Mouse (Mus musculus) cerebellum, postnatal 14 days (tissue): ENCODE measurements around the gene Trim60.
"Not testable (repeated sequence)": the region's sequence is repeated elsewhere in the genome, so short reads cannot be mapped to it uniquely, and the experiment has no call there.

ENCODE experiments used
- DNase-seq, 2 experiments: peaks; one replicate each; pipeline ENCODE4 v3.0.0; 2021; ENCODE audit warnings: mixed read lengths in 2 of 2

The Trim60 gene

GRCm38 (mm10) chr8:65018423-65018822 lies at the start of gene Trim60, which contains the start of gene Trim61:
TSS of gene Trim60 (minus strand) at chr8:65018584.
TSS of gene Trim61 (minus strand) at chr8:65018523.
- no peak for DNase-seq

GRCm38 (mm10) chr8:65067694-65068472 lies 49.5 kb upstream of the Trim60 start:
- no peak for DNase-seq

DNA sequence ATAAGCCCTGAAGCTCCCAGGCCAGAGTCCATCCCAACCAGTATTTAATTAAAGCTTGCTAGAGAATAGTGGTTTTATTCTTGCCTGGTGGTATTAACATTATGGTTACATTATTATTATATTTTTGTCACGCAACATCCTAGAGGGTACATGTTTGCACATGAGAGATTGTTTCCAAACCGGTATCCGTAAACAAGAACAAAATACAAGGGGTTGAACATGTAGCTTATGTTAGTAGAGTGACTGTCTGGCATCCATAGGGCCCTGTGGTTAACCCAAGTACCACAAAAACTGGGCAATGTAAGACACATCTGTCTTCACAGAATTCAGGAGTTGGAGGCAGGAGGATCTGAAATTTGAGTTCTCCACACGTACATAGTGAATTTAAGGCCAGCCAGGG lies 48.6 kb upstream of the Trim60 start:
- no peak for DNase-seq

DNA sequence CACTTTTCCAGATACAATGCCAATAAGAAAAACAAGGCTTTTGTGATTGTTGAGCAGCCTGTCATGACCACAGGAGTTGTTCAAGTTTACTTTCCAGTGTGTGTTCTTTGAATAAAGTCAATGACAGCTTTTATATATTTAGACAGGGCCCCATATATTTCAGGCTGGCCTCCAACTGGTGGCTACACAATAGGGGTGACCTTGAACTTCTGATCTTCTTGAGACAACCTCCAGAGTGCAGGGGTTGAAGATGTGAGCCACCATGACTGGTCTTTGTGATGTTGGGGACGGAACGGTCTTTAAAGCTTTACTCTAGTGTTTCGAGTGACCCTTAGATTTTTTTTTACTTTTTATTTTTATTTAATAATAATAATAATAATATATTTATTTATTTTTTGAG lies 47.2 kb upstream of the Trim60 start:
- no peak for DNase-seq

DNA sequence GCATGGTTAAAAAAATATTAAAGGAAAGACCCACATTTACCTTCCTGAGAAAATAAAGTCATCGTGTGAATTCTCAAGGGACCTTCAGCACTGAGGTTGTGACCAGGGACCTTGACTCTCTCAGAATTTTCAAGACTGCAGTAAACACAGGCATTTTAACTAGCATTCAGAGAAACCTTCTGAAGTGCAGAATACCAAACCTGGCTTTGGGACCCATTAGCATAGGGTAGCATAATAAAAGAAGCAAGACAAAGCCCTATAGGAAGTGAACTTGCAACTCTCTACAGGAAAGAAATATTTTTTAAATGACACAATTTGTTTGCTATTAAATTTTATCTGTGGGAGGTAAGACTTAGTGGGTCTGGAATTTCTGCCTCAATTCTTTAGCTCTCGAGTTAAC lies 45.7 kb upstream of the Trim60 start:
- no peak for DNase-seq

DNA sequence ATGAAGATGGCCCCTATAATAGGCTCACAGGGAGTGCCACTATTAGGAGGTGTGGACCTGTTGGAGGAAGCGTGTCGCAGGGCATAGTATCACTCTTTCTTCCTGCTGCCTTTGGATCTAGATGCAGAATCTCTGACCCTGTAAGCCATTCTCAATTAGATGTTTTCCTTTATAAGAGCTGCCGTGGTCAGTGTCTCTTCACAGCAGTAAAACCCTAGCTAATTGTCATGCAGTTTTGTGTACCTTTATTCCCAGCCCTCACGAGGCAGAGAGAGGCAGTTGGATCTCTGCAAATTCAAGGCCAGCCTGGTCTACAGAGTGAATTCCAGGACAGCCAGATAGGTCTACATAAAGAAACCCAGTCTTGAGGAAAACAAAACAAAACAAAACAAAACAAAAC lies 43.8 kb upstream of the Trim60 start:
- no peak for DNase-seq

DNA sequence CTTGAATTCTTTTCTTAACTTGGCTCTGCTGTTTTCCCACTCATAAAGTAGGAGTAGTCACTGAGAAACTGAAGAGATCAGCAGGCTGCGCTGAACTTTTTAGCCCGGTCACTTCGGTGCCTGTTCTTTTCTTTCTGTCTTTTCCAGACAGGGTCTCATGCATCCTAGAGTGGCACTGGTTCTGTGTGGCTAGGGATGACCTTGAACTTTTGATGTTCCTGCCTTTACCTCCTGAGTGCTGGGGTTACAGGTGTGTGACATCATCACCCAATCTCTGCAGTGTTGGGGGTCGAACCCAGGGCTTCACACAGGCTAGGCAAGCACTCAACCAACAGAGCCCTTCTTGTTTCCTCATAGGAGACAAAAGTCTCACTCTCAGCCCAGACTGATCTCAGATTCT lies 38.3 kb upstream of the Trim60 start:
- no peak for DNase-seq

DNA sequence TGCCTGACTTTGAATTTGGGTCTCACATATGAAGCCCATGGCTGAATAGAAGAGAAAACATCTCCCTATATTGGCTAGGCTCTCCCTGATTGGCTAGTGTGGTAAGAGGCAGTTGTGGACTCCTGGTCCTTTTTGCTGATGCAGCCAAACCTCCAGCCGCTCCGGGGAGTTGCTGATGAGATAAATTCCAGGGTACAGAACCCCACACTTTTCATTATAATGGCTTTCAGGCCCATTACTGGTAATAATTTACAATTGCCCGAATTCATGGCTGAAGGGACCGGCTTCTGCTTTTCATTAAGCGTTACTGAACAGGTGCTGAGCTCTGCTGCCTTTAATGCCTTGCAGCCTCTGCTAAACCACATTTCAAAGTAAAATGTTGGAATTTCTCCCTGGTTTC lies 35.6 kb upstream of the Trim60 start:
- no peak for DNase-seq

DNA sequence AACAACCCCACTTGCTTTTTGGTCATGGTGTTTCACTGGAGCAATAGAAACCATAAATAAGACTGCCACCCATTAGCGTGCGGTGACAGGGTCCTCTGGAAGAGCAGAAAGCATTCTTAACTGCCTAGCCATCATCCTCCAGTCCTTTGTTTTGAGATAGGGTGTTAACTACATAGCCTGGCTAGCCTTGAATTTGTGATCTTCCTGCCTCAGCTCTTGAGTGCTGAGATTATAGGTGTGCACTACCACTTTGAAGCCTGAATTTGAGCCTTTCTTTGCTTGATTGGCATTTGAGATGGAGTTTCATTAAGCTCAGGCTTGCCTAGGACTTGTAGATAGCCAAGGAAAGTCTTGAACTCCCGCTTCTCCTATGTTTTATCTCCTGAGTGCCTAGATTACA lies 35.2 kb upstream of the Trim60 start:
- no peak for DNase-seq

DNA sequence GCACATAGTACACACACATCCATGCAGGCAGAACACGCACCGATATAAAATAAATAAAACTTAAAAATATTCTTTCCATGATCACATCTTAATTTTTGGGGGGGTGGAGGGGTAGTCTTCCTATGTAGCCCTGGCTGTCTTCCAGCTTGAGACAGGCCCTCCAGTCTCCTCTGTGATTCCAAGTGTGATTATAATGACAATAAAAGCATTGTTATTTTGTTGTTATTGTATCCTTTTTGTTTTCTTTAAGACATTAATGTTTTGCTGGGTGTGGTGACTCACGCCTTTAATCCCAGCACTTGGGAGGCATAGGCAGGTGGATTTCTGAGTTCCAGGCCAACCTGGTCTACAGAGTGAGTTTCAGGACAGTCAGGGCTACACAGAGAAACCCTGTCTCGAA lies 29.4 kb upstream of the Trim60 start:
- no peak for DNase-seq

GRCm38 (mm10) chr8:65047193-65047592 lies 28.8 kb upstream of the Trim60 start:
- no peak for DNase-seq

DNA sequence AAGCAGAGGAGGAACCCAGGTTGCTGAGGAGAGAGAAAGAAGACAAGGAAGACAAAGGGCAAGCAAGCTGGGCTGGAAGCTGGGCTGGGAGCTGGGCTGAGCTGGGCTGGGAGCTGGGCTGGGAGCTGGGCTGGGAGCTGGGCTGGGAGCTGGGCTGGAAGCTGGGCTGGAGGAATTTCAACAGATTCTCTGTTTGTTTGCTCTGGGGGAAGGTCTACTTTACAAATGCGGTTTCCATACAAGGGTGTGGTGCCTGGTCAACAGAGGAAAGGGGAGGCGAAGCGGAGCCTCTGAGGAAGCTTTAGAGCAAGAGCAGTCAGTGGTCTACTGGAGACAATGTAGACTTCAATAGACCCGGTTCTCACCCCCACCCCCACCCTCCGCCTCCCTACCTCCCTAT lies 28.2 kb upstream of the Trim60 start:
- no peak for DNase-seq

- peak in 1 of 2 experiments; percentile 11 for DNase-seq
These were observed 18.7 kb upstream of the Trim60 start, which contains the start of gene Apela for GRCm38 (mm10) chr8:65037117-65037533. TSS of gene Apela (minus strand) at chr8:65037336.

DNA sequence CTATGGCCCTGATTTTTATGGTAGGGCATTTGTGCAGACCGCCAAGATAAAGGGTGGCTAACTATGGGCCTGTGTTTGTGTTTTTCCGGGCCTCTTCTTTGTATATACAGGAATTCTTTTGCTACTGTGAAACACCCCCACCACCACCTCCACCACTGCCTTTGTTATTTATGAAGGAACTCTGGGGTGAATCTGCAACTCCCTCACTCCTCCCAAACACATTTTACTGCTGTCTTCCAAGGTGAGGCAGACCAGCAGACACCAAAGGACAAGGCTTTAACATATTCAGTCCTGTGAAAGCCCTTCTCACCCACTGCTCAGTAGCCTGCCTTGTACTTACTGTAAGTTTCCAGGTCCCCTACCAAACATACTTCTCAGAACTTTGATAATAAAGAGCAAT lies 15.8 kb upstream of the Trim60 start:
- no peak for DNase-seq

DNA sequence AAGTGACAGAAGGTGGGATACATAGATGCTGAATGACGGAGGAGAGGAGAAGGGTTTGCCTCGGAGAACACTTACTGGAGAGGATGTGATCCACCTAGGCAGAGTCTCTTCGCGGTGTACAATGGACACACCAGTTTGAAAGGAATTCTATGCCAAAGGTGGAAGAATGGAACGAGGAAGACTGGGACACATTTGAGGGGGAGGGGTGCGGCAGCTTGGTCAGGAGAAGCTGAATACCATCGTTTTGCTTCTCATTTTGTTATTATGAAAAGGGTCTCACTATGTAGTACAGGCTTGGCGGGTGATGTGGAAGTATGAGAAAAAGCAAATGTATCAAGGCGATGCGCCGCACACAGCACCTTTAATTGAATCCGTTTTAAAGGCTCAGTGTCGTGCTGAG lies 14.7 kb upstream of the Trim60 start:
- DNase-seq: no peak

GRCm38 (mm10) chr8:65032107-65032506 lies 13.7 kb upstream of the Trim60 start:
- DNase-seq: no peak

- DNase-seq: no peak
These were observed 12.5 kb upstream of the Trim60 start for GRCm38 (mm10) chr8:65030735-65031485.

DNA sequence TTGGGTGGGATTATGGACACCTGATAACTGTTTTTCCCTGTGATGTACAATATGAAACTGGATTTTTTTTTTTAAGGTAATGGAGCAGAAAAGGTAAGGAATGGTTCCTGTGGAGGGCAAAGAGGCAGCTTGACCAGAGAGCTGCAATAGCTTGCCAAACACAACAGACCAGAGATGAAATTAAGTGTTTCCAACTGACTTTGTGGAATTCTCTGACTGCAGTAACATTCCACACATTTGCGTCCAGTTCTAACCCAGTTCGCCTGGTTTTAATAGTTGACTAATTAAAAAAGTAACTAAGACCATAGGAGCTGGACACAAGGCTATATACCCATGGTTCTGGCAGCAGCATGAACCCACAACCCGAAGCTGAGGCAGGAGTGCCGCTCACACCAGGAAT lies 11.4 kb upstream of the Trim60 start:
- no peak for DNase-seq

DNA sequence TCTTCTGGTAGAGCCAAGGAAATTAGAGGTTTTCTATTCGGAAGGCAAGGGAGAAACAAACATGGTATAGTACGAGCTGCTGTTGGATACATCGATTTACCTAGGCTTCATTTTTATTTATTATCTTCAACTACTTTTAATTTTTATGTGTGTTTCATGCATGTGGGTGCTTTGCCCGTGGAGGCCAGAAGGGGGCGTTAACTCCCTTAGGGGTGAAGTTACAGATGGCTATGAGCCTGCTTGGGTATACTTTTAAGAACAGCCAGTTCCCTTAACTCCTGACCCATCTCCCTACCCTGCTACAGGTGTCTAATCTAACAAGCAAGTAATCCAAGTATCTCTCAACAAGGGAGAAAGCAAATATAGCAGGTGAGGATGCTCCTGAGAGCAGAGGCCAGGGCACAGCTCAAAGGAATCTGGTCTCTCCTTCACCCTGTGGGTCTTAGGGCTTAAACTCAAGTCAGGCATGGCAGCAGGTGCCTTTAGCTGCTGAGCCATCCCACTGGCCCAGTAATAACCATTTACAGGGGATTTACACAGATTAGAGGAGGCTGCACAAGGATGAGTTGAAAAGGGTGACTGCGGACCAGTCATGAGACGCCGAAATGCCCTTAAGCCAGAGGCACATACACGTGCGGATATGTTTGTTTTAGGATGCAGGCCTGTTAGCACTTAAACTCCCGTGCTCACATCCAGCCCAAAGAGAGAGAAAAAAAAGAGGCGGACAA lies 10.7 kb upstream of the Trim60 start:
- DNase-seq: no peak

DNA sequence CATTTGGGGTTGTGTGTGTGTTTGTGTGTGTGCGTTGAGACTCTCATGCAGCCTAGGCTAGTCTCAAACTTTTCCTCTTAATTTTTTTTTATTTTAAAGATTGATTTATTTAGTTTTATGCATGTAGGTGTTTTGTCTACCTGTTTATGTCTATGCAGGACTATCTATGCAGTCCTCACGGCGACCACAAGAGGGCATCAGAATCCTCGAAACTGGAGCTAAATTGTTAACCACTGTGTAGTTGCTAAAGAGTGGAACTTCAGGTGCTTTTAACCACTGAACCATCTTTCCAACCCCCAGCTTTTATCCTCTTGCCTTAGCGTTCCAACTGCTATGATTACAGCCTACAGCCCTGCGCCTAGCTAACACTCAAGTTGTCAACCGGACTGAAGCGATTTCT lies 4.1 kb upstream of the Trim60 start:
- peak; percentile 77 to 84 for DNase-seq

DNA sequence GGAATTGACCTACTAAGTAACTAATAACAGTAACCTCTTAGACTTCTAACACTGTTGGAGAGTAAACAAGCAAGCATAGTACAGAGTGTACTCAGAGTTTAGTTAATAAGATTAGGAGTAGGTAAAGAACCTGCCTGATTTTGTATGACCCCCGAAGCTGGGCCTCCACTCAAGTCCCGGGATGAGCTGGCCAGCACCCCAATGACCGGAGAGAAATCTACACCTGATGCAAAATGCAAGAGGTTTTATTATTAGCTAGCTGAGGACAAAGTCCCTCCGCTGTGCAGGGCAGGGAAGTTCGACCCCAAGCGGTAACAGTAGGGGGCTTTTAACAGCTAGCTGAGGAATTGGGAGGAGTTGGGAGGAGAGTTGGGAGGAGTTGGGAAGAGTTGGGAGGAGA lies 10.8 kb downstream of the Trim60 start:
- DNase-seq: not testable (repeated sequence)

- no peak for DNase-seq
These were observed 19.5 kb downstream of the Trim60 start for GRCm38 (mm10) chr8:64998806-64999365.

DNA sequence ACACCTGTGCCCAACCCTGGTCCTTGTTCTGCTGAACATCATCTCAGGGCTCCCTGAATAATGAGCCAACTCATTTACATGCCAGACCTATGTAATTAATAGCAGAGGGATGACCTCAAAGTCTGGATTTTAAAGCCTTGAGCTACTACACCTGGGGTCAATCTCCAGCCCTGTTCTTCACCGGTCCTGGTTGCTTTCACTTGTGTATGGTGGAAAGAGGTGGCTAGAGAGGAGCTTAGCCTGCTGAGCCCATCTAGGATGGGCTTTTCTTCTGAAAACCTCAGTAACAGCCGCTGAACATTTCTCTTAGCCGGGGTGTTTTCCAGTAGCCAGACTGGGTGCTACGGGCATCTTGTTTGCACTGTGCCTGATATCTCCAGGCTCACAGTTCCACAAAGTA lies 30.7 kb downstream of the Trim60 start, which contains the start of gene Trim75:
TSS of gene Trim75 (minus strand) at position 101 of the 400 bp plus-strand sequence.
- DNase-seq: no peak
